Mouse (Mus musculus) olfactory bulb, adult 2 months (tissue): ENCODE measurements around the gene Schip1.

Experiments
- CTCF ChIP-seq: fragments of 200-500 bp; IDR thresholded peaks from 2 replicates; pipeline ENCODE4 v1.5.1; 2012; ENCODE audit warnings: low read depth, mild to moderate bottlenecking, low read length, moderate library complexity; ENCODE audit not compliant: insufficient read depth
- POLR2A ChIP-seq: fragments of 200-500 bp; IDR thresholded peaks from 2 replicates; pipeline ENCODE4 v1.6.1; 2012; ENCODE audit warnings: mild to moderate bottlenecking, low read depth, low read length, moderate library complexity; ENCODE audit not compliant: insufficient read depth

DNA sequence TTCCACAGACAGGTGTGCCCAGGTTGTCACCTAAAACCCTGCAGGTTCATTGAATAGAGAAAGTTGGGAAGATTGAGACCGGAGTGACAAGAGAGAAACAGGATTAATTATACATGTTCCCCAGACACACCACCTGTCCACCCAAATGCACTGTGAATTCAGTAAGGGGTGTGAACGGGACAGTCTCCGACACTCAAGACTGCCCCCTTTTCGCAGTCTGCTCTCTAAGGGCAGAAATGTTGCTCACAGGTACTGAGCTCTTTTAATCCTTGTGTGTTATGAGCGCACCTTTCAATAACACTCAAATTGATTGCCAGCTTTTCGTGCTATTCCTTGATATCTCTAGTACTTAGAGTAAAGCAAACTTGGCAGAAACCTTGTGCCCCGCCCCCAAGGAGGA is 288.4 kb downstream of the Schip1 start:
- TF ChIP-seq POLR2A (no peak), CTCF (no peak)
